Mouse (Mus musculus): Measurements from ENCODE around the gene Esrrb. TPM values are rescaled to one million over a fixed set of nuclear protein-coding genes. Genes with fewer than 3 reads are reported as not detected.

The Esrrb gene
- 0.06 and 0.15 TPM in 2 replicates for polyA plus RNA-seq (2016; fragmentation: Nextera tagmentation; extraction: Ambion mirVana)

- WGBS: 41% methylated on average over 22 of the region's 22 CpGs
- H3K36me3 ChIP-seq: no peaks in the 10 kb centered on the region
- H3K9me3 ChIP-seq (replicated peaks): no peaks in the 10 kb centered on the region
- peaks cover 41% of the 10 kb centered on the region for H3K4me1 ChIP-seq
- no peak within 1 kb of the TSS for H3K4me3 ChIP-seq
- no peak within 1 kb of the TSS for H3K27ac ChIP-seq
- no peak for DNase-seq (ENCODE audit: low spot score)
- H3K27me3 ChIP-seq (ENCODE audit: low read depth, poor library complexity, severe bottlenecking): peaks cover 61% of the 10 kb centered on the region
These were observed at the start of gene Esrrb for GRCm38 (mm10) chr12:86360696-86361631. Gene Esrrb (plus strand): TSS chr12:86361117.

DNA sequence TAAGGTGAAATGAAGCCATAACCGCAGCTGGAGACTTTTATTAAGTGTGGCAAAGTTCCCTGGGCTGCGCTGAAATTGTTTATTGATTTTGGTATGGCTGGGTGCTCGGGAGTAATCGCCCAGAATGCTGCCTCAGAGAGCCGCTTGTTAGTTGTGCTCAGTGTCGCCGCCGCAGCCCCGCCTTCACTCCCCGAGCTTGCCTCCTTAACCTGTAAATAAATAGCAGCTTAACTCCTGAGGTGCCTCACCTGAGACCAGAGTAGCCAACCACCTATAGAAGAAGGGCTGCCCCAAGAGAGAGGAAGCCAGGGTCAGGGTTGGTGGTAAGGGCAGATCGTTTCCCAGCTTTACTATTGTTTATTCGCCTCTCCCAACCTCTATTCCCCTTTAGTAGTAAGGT is 40.3 kb upstream of the Esrrb start:
- DNase-seq (ENCODE audit: low spot score): peak; percentile 46
- H3K27ac ChIP-seq: peak overlapping the region; percentile 39
- 0 out of 2 replicates have a peak overlapping the region, but pooled peaks have one; percentile 9 for H3K4me3 ChIP-seq
- peaks cover 12% of the 10 kb centered on the region for H3K27me3 ChIP-seq (ENCODE audit: low read depth, poor library complexity, severe bottlenecking)
- 22% methylated on average over 12 of the region's 12 CpGs for WGBS
- no peaks in the 10 kb centered on the region for H3K9me3 ChIP-seq (replicated peaks)
- no peaks in the 10 kb centered on the region for H3K36me3 ChIP-seq
- H3K4me1 ChIP-seq: peaks cover 15% of the 10 kb centered on the region

DNA sequence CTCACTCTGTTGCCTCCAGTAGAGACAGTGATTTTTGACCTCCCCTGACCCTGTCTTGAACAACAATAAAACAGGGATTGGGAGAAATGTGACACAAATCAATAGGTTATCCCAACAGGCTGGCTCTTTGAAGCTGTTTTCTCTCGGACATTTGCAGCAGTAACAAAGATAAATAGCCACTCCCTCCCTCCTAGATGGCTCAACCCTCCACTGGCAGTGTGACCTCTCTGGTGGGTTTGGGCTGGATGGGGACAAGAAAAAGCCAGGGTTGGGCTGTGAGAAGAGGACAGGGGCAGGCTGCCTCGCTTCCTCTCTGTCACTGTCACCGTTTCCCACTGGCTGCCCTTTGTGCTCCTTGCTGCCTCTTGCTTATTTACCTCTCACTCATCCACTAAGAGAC is 36.6 kb upstream of the Esrrb start:
- Histone ChIP-seq H3K9me3 (replicated peaks) (no peaks in the 10 kb centered on the region), H3K36me3 (no peaks in the 10 kb centered on the region), H3K4me1 (peaks cover 15% of the 10 kb centered on the region), H3K4me3 (no peak overlapping the region), H3K27me3 (ENCODE audit: low read depth, poor library complexity, severe bottlenecking) (peaks cover 2% of the 10 kb centered on the region), H3K27ac (no peak overlapping the region)
- no peak for DNase-seq (ENCODE audit: low spot score)
- 17% methylated on average over 3 of the region's 3 CpGs for WGBS

- no peaks in the 10 kb centered on the region for H3K9me3 ChIP-seq (replicated peaks)
- 60% methylated on average over 4 of the region's 4 CpGs for WGBS
- no peaks in the 10 kb centered on the region for H3K36me3 ChIP-seq
- H3K4me3 ChIP-seq: no peak overlapping the region
- 0 out of 2 replicates have a peak, but pooled peaks cover 8% of the 10 kb centered on the region for H3K27me3 ChIP-seq (ENCODE audit: low read depth, poor library complexity, severe bottlenecking)
- no peak overlapping the region for H3K27ac ChIP-seq
- peaks cover 6% of the 10 kb centered on the region; the same call in 1 of the 2 replicates for H3K4me1 ChIP-seq
- DNase-seq (ENCODE audit: low spot score): no peak
These were observed 31.1 kb upstream of the Esrrb start for GRCm38 (mm10) chr12:86329813-86330212.

GRCm38 (mm10) chr12:86330684-86331083 is 30.2 kb upstream of the Esrrb start:
- Histone ChIP-seq H3K27me3 (ENCODE audit: low read depth, poor library complexity, severe bottlenecking) (0 out of 2 replicates have a peak, but pooled peaks cover 8% of the 10 kb centered on the region), H3K4me3 (no peak overlapping the region), H3K4me1 (peaks cover 6% of the 10 kb centered on the region; the same call in 1 of the 2 replicates), H3K27ac (no peak overlapping the region), H3K36me3 (no peaks in the 10 kb centered on the region), H3K9me3 (replicated peaks) (no peaks in the 10 kb centered on the region)
- 94% methylated on average over 9 of the region's 9 CpGs for WGBS
- no peak for DNase-seq (ENCODE audit: low spot score)

GRCm38 (mm10) chr12:86331248-86331647 is 29.7 kb upstream of the Esrrb start:
- no peak for DNase-seq (ENCODE audit: low spot score)
- H3K4me1 ChIP-seq: peaks cover 6% of the 10 kb centered on the region; the same call in 1 of the 2 replicates
- H3K27me3 ChIP-seq (ENCODE audit: low read depth, poor library complexity, severe bottlenecking): 0 out of 2 replicates have a peak, but pooled peaks cover 8% of the 10 kb centered on the region
- H3K36me3 ChIP-seq: no peaks in the 10 kb centered on the region
- WGBS: 85% methylated on average over 10 of the region's 10 CpGs
- H3K4me3 ChIP-seq: no peak overlapping the region
- H3K9me3 ChIP-seq (replicated peaks): no peaks in the 10 kb centered on the region
- H3K27ac ChIP-seq: no peak overlapping the region

- H3K27me3 ChIP-seq (ENCODE audit: low read depth, poor library complexity, severe bottlenecking): 0 out of 2 replicates have a peak, but pooled peaks cover 4% of the 10 kb centered on the region
- H3K4me1 ChIP-seq: peaks cover 16% of the 10 kb centered on the region
- no peaks in the 10 kb centered on the region for H3K36me3 ChIP-seq
- no peak for DNase-seq (ENCODE audit: low spot score)
- WGBS: 92% methylated on average over 3 of the region's 3 CpGs
- no peaks in the 10 kb centered on the region for H3K9me3 ChIP-seq (replicated peaks)
- H3K27ac ChIP-seq: peak overlapping the region; percentile 37; the same call in 1 of the 2 replicates
- no peak overlapping the region for H3K4me3 ChIP-seq
These were observed 24.7 kb upstream of the Esrrb start for GRCm38 (mm10) chr12:86336209-86336608.

DNA sequence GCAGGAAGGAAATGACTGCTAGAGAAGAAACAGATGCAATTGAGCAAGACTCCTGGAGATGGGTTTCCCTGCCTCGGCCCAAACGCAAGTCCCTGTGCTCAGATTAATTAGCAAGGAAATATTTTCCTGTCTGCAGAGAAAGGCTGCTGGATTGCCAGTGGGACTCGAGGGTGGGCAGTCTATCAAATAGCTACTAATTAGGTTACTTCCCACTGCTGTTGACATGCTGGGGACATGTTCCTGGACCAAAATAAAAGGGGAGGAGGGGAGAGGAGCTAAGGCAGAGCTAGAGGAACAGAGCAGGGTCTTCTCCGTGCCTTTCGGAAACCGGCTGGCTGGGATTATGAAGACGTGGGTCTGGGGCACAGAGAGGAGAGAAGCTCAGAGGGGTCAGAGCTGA is 24.0 kb upstream of the Esrrb start:
- peaks cover 13% of the 10 kb centered on the region for H3K4me1 ChIP-seq
- H3K36me3 ChIP-seq: no peaks in the 10 kb centered on the region
- peak overlapping the region; percentile 37; the same call in 1 of the 2 replicates for H3K27ac ChIP-seq
- H3K27me3 ChIP-seq (ENCODE audit: low read depth, poor library complexity, severe bottlenecking): 0 out of 2 replicates have a peak, but pooled peaks cover 4% of the 10 kb centered on the region
- H3K9me3 ChIP-seq (replicated peaks): no peaks in the 10 kb centered on the region
- H3K4me3 ChIP-seq: no peak overlapping the region
- DNase-seq (ENCODE audit: low spot score): no peak
- 40% methylated on average over 7 of the region's 7 CpGs for WGBS

GRCm38 (mm10) chr12:86349477-86349876 is 11.4 kb upstream of the Esrrb start:
- no peaks in the 10 kb centered on the region for H3K36me3 ChIP-seq
- H3K4me1 ChIP-seq: peaks cover 5% of the 10 kb centered on the region; the same call in 1 of the 2 replicates
- H3K9me3 ChIP-seq (replicated peaks): no peaks in the 10 kb centered on the region
- H3K27me3 ChIP-seq (ENCODE audit: low read depth, poor library complexity, severe bottlenecking): peaks cover 4% of the 10 kb centered on the region; the same call in 1 of the 2 replicates
- no peak overlapping the region for H3K4me3 ChIP-seq
- 85% methylated on average over 8 of the region's 8 CpGs for WGBS
- no peak for DNase-seq (ENCODE audit: low spot score)
- no peak overlapping the region for H3K27ac ChIP-seq

DNA sequence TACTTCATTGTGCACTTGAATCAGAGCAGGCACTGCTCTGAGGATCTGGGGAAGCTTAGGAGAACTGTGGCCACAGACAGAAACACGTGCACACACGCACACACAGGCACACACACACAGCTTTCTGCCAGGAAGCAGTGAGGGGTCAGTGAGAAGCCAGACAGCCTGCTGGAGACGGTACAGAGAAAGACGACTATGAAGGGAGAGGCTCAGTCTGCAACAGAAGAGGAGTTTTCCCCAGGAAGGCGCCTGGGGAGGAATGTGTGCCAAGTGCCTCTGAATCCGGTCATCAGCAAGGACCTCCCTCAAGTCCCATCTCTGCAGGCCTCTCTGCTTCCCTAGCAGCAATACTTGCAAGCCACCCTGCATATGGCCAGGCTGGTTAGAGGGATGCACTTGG is 1.5 kb upstream of the Esrrb start:
- no peaks in the 10 kb centered on the region for H3K9me3 ChIP-seq (replicated peaks)
- WGBS: 69% methylated on average over 6 of the region's 6 CpGs
- no peak overlapping the region for H3K4me3 ChIP-seq
- peaks cover 27% of the 10 kb centered on the region for H3K4me1 ChIP-seq
- no peak overlapping the region for H3K27ac ChIP-seq
- H3K27me3 ChIP-seq (ENCODE audit: low read depth, poor library complexity, severe bottlenecking): peaks cover 48% of the 10 kb centered on the region
- H3K36me3 ChIP-seq: no peaks in the 10 kb centered on the region
- no peak for DNase-seq (ENCODE audit: low spot score)

GRCm38 (mm10) chr12:86359873-86360272 is 1.0 kb upstream of the Esrrb start:
- no peak overlapping the region for H3K27ac ChIP-seq
- H3K36me3 ChIP-seq: no peaks in the 10 kb centered on the region
- peaks cover 52% of the 10 kb centered on the region for H3K27me3 ChIP-seq (ENCODE audit: low read depth, poor library complexity, severe bottlenecking)
- H3K4me3 ChIP-seq: no peak overlapping the region
- H3K4me1 ChIP-seq: peaks cover 31% of the 10 kb centered on the region
- no peak for DNase-seq (ENCODE audit: low spot score)
- H3K9me3 ChIP-seq (replicated peaks): no peaks in the 10 kb centered on the region
- WGBS: 84% methylated on average over 8 of the region's 8 CpGs

DNA sequence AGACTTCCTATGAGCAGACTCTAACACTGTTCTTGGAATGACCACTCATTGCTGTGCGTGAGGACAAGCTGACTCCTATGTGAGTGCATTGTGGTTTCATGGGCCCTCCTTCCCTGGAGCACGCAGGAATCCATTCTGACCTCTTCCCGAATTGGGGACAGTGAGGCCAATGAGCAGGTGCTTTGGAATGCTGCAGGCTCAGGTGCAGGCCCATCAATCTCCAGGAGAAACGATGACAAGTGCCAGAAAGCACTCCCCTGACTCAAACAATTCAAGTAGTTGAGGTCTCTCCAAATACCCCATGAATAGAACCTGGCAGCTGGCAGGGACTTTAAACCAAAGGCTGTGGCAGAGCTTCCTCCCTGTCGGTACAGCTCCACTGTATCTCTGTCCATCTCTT is 3.4 kb downstream of the Esrrb start:
- Histone ChIP-seq H3K36me3 (no peaks in the 10 kb centered on the region), H3K4me3 (no peak overlapping the region), H3K27ac (no peak overlapping the region), H3K27me3 (ENCODE audit: low read depth, poor library complexity, severe bottlenecking) (peaks cover 74% of the 10 kb centered on the region), H3K4me1 (peaks cover 45% of the 10 kb centered on the region), H3K9me3 (replicated peaks) (no peaks in the 10 kb centered on the region)
- no peak for DNase-seq (ENCODE audit: low spot score)
- WGBS: 15% methylated on average over 5 of the region's 5 CpGs

GRCm38 (mm10) chr12:86364756-86365155 is 3.8 kb downstream of the Esrrb start:
- Histone ChIP-seq H3K4me1 (peaks cover 45% of the 10 kb centered on the region), H3K4me3 (no peak overlapping the region), H3K9me3 (replicated peaks) (no peaks in the 10 kb centered on the region), H3K36me3 (no peaks in the 10 kb centered on the region), H3K27ac (no peak overlapping the region), H3K27me3 (ENCODE audit: low read depth, poor library complexity, severe bottlenecking) (peaks cover 70% of the 10 kb centered on the region)
- 11% methylated on average over 5 of the region's 5 CpGs for WGBS
- no peak for DNase-seq (ENCODE audit: low spot score)

All from limb, embryonic 10.5 days (tissue).